Mouse (Mus musculus) kidney, adult 2 months (tissue): ENCODE data around the gene Elovl2. TPM values are rescaled to one million over a fixed set of nuclear protein-coding genes. Genes with fewer than 3 reads are reported as not detected.

Experiments used
- DNase-seq: peaks from one replicate; pipeline ENCODE4 v3.0.0; 2021
- H3K27ac ChIP-seq: fragments of 200-500 bp; 2 replicates; pipeline ENCODE4 v1.5.1; 2012; ENCODE audit warnings: low read depth, low read length, control low read depth, inconsistent platforms; ENCODE audit not compliant: insufficient read depth
- H3K27me3 ChIP-seq: fragments of 200-500 bp; replicated peaks from 2 replicates; pipeline ENCODE4 v1.6.1; 2012; ENCODE audit warnings: mild to moderate bottlenecking, moderate library complexity, low read length, inconsistent platforms; ENCODE audit not compliant: control insufficient read depth, insufficient read depth
- H3K36me3 ChIP-seq: fragments of 200-500 bp; 2 replicates; pipeline ENCODE4 v1.6.1; 2012; ENCODE audit warnings: mild to moderate bottlenecking, moderate library complexity, low read length, inconsistent platforms; ENCODE audit not compliant: control insufficient read depth, insufficient read depth
- H3K4me1 ChIP-seq: fragments of 200-500 bp; 2 replicates; pipeline ENCODE4 v1.6.1; 2011; ENCODE audit warnings: low read length; ENCODE audit not compliant: control insufficient read depth, insufficient read depth
- H3K4me3 ChIP-seq: fragments of 200-500 bp; 2 replicates; pipeline ENCODE4 v1.5.1; 2011; ENCODE audit warnings: mild to moderate bottlenecking, low read depth, low read length, control low read depth; ENCODE audit not compliant: insufficient read depth
- CTCF ChIP-seq: fragments of 200-500 bp; conservative IDR thresholded peaks from 2 replicates; pipeline ENCODE4 v1.5.1; 2011; ENCODE audit warnings: low read depth, mild to moderate bottlenecking, control low read depth, low read length, moderate library complexity, mixed read lengths; ENCODE audit not compliant: insufficient read depth, insufficient read length
- POLR2A ChIP-seq: fragments of 200-500 bp; IDR thresholded peaks from one replicate; pipeline ENCODE4 v1.6.1; 2011; ENCODE audit warnings: low read depth, low read length, control low read depth
- WGBS: fragments of 180-500 bp; shearing (Covaris S2); methylation state at CpG from one replicate; pipeline ENCODE4 v1.1.7; 2018; 5-methylcytosine and 5-hydroxymethylcytosine counted together
- polyA plus RNA-seq: library from polyadenylated mRNA; depleted of rRNA; stranded (reverse); fragments of >200 nt; gene quantifications from 2 replicates; pipeline ENCODE4 v1.2.3, GENCODE M21; 2012

The Elovl2 gene
- polyA plus RNA-seq, 1 experiment, result 31.7 TPM

GRCm38 (mm10) chr13:41235181-41235580 lies 15.0 kb upstream of the Elovl2 start:
- Histone ChIP-seq H3K27ac (no peak overlapping the region), H3K27me3 (no peaks in the 10 kb centered on the region), H3K36me3 (no peaks in the 10 kb centered on the region), H3K4me1 (peaks cover 5% of the 10 kb centered on the region), H3K4me3 (no peak overlapping the region)
- TF ChIP-seq POLR2A, result no peak
- TF ChIP-seq CTCF, result no peak
- no peak for DNase-seq
- WGBS, result 83% methylated on average over 6 of the region's 6 CpGs

DNA sequence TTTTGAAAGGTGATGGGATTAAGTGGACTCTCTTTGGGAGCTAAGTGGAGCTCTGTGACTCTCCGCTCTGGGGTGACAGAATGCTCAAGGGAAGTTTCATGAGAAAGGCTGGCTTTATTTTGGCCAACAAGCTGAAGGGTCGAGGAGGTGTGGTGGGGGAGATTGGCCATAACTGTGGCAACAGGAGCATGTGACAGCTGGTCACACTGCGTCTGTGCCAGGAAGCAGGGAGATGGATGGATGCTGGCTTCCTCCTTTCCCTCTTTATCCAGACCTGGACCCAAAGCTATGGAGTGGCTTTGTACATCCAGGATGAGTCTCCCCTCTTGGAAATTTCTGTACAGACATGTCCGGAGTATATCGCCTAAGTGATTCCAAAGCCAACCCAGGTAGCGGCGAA lies 13.0 kb upstream of the Elovl2 start:
- Histone ChIP-seq H3K4me3 (no peak overlapping the region), H3K27ac (no peak overlapping the region), H3K4me1 (peaks cover 5% of the 10 kb centered on the region), H3K27me3 (no peaks in the 10 kb centered on the region), H3K36me3 (no peaks in the 10 kb centered on the region)
- TF ChIP-seq POLR2A (no peak), CTCF (no peak)
- no peak for DNase-seq
- WGBS, result 81% methylated on average over 7 of the region's 7 CpGs

- no peak overlapping the region for H3K27ac ChIP-seq
- H3K36me3 ChIP-seq, result no peaks in the 10 kb centered on the region
- 0 out of 2 replicates have a peak overlapping the region, but pooled peaks have one; percentile 5 for H3K4me3 ChIP-seq
- peaks cover 5% of the 10 kb centered on the region for H3K4me1 ChIP-seq
- no peaks in the 10 kb centered on the region for H3K27me3 ChIP-seq
- peak; percentile 94 for DNase-seq
- no peak for TF ChIP-seq POLR2A
- TF ChIP-seq CTCF, result no peak
- WGBS, result 37% methylated on average over 15 of the region's 15 CpGs
Measured at GRCm38 (mm10) chr13:41232209-41232608, 12.0 kb upstream of the Elovl2 start.

- WGBS, result 62% methylated on average over 12 of the region's 12 CpGs
- Histone ChIP-seq H3K36me3 (no peaks in the 10 kb centered on the region), H3K4me1 (peaks cover 5% of the 10 kb centered on the region), H3K4me3 (no peak overlapping the region), H3K27me3 (no peaks in the 10 kb centered on the region), H3K27ac (no peak overlapping the region)
- no peak for TF ChIP-seq POLR2A
- TF ChIP-seq CTCF, result no peak
- DNase-seq, result no peak
Measured at GRCm38 (mm10) chr13:41231389-41231983, 11.3 kb upstream of the Elovl2 start.

- peaks cover 5% of the 10 kb centered on the region for H3K4me1 ChIP-seq
- DNase-seq, result no peak
- no peaks in the 10 kb centered on the region for H3K27me3 ChIP-seq
- TF ChIP-seq CTCF (no peak), POLR2A (no peak)
- H3K4me3 ChIP-seq, result no peak overlapping the region
- no peak overlapping the region for H3K27ac ChIP-seq
- no peaks in the 10 kb centered on the region for H3K36me3 ChIP-seq
- 86% methylated on average over 5 of the region's 5 CpGs for WGBS
Measured at GRCm38 (mm10) chr13:41230256-41230655, 10.1 kb upstream of the Elovl2 start.

DNA sequence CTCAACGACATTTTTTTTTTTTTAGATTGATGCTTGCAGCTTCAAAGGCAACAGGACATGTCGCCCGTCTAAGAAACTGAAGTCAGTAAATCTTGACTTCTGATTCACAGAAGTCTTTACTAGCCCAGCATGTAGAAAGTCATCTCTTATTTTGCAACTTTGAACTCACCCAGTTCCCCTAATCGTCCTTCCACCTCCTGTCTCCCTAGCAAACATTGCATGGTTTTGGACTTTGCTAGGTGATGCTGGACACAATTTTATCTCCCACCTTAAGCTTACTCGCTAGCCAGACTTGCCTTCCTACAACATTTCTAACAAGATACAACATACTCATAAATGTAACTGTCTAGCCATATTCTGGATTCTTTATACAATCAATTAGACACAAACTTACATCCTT lies 7.9 kb upstream of the Elovl2 start:
- Histone ChIP-seq H3K36me3 (no peaks in the 10 kb centered on the region), H3K27me3 (no peaks in the 10 kb centered on the region), H3K27ac (no peak overlapping the region), H3K4me3 (no peak overlapping the region), H3K4me1 (peaks cover 5% of the 10 kb centered on the region)
- no peak for TF ChIP-seq CTCF
- no peak for TF ChIP-seq POLR2A
- 84% methylated on average over 5 of the region's 5 CpGs for WGBS
- DNase-seq, result no peak

DNA sequence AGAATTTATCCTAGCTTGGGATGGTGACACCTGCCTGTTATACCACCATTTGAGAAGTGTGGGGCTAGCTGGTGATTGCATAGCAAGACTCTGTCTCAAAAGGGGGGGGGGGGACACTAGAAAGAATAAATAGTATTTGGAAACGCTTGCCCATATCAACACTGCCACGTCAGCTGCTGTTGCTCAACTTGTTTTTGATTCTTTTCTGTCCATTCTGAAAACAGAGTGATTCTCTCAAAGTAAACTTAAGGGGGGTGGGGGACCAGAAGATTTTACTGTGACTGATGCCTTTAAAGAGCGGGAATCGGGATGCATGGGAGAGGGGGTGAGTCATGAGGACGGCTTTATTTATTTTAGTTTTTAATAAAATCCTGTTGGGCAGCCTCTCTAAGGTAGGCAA lies 6.3 kb upstream of the Elovl2 start:
- Histone ChIP-seq H3K27ac (no peak overlapping the region), H3K4me1 (no peaks in the 10 kb centered on the region), H3K36me3 (no peaks in the 10 kb centered on the region), H3K27me3 (no peaks in the 10 kb centered on the region), H3K4me3 (no peak overlapping the region)
- WGBS, result 84% methylated on average over 5 of the region's 5 CpGs
- DNase-seq, result no peak
- TF ChIP-seq CTCF (no peak), POLR2A (no peak)

DNA sequence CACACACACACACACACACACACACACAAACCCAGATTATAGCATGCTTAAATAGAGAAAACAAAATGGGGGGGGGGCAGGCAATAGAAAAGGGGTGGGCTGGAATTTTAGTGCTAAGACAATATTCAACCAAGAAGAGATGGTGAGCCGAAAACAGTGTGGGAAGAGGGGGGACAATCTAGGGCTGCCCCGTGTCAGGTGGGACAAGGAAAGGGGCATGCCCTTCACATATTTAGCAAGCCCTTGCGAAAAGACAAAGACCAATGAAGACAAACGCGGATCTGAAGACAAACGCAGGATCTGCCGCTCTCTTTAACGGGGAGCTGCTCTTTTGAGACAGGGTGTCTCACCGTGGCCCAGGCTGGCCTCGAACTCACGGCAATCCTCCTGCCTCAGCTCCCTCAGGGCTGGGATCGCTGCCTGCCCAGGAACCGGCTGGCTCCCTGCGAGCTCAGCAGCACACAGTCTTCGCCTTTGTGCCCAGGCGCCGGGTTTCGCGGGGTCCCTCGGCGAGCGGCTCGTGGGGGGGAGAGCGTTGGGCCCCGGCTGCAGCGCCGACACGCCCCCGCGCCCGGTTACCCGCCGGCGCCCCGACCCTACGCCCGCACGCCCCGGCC lies 410 bp downstream of the Elovl2 start:
- Histone ChIP-seq H3K27ac (no peak overlapping the region), H3K27me3 (no peaks in the 10 kb centered on the region), H3K4me3 (peak overlapping the region; percentile 42), H3K4me1 (peaks cover 9% of the 10 kb centered on the region; the same call in 1 of the 2 replicates), H3K36me3 (no peaks in the 10 kb centered on the region)
- TF ChIP-seq POLR2A, result no peak
- no peak for TF ChIP-seq CTCF
- 2% methylated on average over 39 of the region's 39 CpGs for WGBS
- no peak for DNase-seq
